Mouse (Mus musculus): ENCODE measurements around the gene Wrnip1. TPM values are rescaled to one million over a fixed set of nuclear protein-coding genes. Genes with fewer than 3 reads are reported as not detected.

Gene Wrnip1
- total RNA-seq, 2 experiments from 2014 or later, result 7.5 to 18.2 TPM

DNA sequence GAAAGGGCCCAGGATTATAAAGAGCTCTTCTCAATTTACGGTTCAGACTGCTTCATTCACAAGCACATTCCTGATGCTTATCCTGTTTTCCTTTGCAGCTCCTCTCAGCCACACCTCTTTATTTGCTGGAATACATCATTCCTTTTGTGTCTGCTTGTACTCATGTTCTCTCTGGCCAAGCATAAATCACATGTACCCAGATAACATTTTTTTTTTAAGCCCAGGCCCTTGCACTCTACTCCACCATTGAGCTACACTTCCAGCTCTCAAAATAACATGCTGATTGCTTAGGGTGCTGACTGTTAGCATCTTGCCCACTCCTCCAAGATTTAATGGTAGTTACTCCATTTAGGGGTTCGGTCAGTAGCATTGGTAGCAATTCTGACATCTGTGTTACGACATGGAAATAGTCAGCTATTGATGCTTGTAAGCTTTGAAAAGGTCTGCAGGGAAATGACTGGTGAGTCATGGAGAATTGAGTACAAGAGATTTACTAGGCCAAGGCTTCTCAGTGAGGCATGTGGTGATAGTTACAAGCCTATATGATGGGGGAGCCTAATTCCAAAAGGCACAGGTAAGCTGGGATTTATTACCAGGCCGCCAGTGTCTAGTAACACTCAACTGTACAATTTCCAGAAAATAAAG lies 2.0 kb downstream of the Wrnip1 start:
- ATAC-seq (replicated peaks; ENCODE audit: low FRiP score, poor library complexity, severe bottlenecking), result no peak

DNA sequence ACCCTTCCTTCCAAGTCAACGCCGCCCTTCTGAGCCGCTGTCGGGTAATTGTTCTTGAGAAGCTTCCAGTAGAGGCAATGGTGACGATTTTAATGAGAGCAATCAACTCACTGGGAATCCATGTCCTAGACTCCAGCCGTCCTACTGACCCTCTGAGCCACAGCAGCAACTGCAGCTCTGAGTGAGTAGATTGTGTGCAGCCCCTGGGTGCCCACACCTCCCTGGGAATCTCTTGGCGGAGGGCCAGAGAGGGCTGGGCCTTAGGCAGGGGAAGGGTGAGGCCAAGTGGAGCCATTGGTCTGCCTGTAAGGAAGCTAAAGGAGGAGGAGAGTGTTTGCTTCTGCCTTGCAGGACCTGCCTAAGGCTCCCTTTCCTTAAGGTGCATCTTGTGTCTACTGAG lies 5.0 kb downstream of the Wrnip1 start:
- ATAC-seq (replicated peaks; ENCODE audit: low FRiP score, poor library complexity, severe bottlenecking), result no peak

GRCm38 (mm10) chr13:32807624-32808023 lies 5.8 kb downstream of the Wrnip1 start:
- no peak for ATAC-seq (replicated peaks; ENCODE audit: low FRiP score, poor library complexity, severe bottlenecking)

DNA sequence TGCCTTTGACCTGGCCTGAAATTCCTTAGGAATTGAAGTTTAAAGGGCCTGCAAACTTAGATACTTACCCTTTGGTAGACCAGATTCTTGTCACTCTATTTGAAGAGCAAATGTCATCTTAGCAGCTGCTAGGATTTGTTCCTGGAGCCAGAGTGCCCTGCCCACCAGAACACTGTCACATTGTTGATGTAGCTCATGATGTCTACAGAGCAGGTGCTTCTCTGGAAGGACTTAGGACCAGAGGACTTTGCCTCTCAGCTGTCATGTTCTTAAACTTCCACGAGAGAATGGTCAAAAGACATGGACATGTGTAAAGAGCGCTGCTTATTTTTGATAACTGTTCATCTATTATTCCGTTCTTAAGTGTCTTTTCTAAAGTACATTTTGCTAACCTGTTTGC lies 17.4 kb downstream of the Wrnip1 start:
- ATAC-seq (replicated peaks; ENCODE audit: low FRiP score, poor library complexity, severe bottlenecking), result no peak

- ATAC-seq (replicated peaks; ENCODE audit: low FRiP score, poor library complexity, severe bottlenecking), result no peak
Observed at GRCm38 (mm10) chr13:32819926-32820325, 18.1 kb downstream of the Wrnip1 start.

GRCm38 (mm10) chr13:32821671-32822070 lies 19.8 kb downstream of the Wrnip1 start:
- no peak for ATAC-seq (replicated peaks; ENCODE audit: low FRiP score, poor library complexity, severe bottlenecking)

DNA sequence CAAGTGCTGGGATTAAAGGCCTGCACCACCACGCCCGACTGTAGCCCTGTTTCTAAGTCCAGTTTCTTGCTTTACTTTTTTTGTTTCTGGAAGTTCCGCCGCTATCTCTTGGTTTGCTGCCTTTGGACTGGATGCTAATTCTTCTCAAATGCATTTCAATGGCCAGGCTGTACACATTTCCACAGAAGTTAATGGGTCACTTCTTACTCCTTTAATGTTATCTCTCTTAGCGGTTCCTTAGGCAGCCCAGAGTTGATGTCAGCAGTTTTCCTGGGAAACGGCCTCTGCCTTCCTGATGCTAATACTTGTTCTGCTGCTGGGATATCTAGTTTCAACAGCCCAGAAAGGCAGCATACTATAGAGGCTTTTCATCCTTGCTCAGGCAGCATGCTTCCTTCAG lies 21.3 kb downstream of the Wrnip1 start:
- ATAC-seq (replicated peaks; ENCODE audit: low FRiP score, poor library complexity, severe bottlenecking), result no peak

DNA sequence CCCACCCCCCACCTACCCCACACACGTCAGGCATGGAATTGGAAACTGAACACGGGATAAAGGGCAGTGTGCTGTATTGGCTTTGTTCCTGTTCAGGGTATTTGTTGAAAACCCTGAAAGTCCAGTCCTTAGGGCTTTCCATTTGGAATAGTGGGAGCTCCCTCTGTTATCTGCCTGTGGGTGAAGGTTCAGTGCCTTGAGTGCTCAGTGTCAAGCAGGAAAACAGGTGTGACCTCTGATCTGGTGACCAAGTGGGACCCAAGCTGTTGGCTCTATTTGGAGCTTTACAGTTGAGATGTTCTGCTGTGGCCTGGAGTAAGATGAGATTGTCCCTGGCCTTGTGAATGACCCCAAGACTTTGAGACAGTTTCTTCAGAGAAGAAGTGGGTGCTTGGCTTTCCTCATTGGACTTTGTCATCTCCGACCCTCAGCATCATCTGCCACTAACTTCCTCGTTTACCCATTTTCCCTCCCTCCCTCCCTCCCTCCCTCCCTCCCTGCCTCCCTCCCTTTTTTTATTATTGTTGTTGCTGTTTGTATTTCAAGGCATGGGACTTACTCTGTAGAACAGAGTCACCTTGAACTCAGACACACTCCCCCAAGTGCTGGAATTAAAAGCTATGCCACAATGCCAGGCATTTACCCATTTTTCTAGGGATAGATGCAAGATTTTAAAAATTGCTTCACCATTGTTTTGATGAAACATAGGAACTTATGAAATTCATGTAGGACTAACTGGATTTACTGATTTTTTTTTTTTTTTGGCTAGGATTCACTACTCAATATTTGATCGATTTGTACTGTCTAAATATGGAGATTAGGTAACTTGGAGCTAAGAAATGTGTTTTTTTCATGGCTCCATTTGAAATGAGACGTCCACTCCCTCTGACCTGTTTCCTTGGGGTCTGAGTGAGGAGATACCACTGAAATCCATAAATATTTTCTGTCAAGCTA lies 22.8 kb downstream of the Wrnip1 start:
- ATAC-seq (replicated peaks; ENCODE audit: low FRiP score, poor library complexity, severe bottlenecking), result no peak

- ATAC-seq (replicated peaks; ENCODE audit: low FRiP score, poor library complexity, severe bottlenecking), result no peak
Observed at GRCm38 (mm10) chr13:32825546-32825945, 23.7 kb downstream of the Wrnip1 start.

DNA sequence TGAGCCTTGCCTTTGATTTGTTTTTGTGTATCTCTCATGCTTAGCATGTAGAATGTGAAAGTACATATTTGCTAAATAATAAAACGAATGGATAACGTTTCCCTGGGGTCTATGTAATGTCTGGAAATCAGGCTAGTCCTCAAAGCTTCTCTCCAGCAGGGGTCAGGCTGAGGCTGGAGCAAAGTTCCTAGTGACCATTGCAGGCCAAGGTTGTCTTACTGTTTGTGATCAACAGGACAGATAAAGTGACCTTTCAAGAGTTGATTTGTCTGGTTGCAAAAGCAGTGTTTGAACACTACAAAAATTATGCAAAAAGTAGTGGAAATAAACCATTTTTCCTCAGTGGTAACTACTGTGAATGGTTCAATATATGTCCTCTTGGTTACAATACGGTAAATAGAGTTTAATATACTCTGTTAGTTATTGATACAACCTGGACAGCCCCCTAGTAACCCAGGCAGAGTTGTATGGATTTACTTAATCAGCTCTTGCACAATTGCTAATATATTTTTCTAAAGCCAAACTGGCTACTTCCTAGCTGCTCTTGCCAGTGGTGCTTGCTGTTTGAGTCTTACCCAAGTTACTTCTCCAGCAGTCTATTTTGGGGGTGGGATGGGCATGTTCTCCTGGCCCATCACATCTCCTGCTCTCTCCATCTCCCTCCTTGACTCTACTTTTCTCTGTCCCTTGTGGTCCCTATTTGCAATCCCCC lies 25.4 kb downstream of the Wrnip1 start:
- ATAC-seq (replicated peaks; ENCODE audit: low FRiP score, poor library complexity, severe bottlenecking), result 0 out of 2 replicates have a peak, but pooled peaks have one; percentile 35

- peak; percentile 80 for ATAC-seq (replicated peaks; ENCODE audit: low FRiP score, poor library complexity, severe bottlenecking)
Observed at GRCm38 (mm10) chr13:32827951-32828350, 26.1 kb downstream of the Wrnip1 start.

- no peak for ATAC-seq (replicated peaks; ENCODE audit: low FRiP score, poor library complexity, severe bottlenecking)
Observed at GRCm38 (mm10) chr13:32828886-32829285, 27.0 kb downstream of the Wrnip1 start.

DNA sequence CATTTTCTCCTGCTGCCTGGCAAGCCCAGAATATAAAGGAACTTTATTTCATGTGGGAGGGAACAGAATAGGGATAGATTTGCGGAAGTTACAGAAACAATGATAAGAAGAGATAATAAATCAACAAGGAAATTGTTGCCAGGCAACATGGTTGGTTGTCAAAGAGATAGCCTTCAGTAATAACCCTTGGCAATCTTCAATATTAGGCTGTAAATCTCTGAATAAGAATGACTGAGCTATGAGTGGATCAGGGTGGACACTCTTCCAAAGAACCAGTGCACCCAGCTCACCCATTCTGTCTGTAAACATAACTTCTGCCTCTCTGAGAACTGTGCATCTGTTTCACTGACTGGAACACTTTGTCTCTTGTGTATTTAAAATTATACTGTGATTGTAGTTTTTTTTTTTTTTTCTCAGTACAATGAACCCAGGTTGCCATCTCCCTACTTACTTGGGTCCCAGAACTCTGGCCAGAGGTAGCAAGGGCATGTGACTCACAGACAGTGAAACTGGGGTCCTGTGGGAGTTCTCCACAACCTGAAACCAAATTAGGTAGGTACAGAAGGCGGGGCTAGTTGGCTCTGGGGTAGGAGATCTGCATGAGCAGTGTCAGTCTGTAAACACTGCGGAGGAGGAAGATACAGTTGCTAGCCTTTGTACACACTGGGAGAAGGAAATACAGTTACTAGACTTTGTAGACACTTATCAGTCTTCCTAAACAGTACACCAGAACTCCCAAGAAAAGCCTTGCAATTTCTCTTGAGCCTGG lies 29.9 kb downstream of the Wrnip1 start:
- no peak for ATAC-seq (replicated peaks; ENCODE audit: low FRiP score, poor library complexity, severe bottlenecking)

GRCm38 (mm10) chr13:32832776-32833175 lies 30.9 kb downstream of the Wrnip1 start:
- no peak for ATAC-seq (replicated peaks; ENCODE audit: low FRiP score, poor library complexity, severe bottlenecking)

GRCm38 (mm10) chr13:32833237-32833636 lies 31.4 kb downstream of the Wrnip1 start:
- no peak for ATAC-seq (replicated peaks; ENCODE audit: low FRiP score, poor library complexity, severe bottlenecking)

DNA sequence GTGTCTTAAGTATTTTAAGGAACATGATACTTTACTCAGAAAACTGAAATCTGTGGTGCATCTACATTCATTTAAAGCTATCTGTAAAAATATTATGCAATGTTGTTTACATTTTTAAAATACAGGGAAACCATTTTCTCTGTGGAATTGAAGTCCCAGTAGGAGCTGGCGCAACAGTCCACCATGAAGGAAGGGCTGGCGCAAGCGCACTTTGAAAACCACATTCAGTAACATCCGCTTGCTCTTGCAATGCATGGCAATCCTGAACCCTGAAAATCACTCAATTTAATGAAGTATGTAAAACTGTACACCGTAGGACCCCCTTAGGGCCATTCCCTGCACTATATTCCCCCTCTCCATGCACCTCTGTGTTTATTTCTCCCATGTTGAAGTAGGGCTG lies 32.7 kb downstream of the Wrnip1 start:
- ATAC-seq (replicated peaks; ENCODE audit: low FRiP score, poor library complexity, severe bottlenecking), result no peak

DNA sequence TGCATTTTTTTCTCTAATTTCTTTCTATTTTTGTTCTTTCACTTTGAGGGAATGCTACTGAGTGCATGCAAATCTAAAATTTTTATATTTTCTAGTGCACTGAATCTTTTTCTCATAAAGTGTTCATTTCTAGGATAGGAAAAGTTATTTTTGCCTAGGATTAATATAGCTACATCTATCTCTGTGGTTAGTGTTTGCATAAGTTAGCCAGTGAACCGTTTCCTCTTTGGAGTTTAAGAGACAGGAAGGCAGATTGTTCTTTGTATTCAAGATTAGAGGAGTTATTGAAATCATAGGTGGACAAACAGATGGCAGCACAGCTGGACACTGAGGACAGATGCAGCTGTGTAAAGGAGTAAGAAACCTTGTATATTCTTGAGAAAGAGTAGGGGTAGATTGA lies 37.5 kb downstream of the Wrnip1 start:
- ATAC-seq (replicated peaks; ENCODE audit: low FRiP score, poor library complexity, severe bottlenecking), result no peak

GRCm38 (mm10) chr13:32841349-32841748 lies 39.5 kb downstream of the Wrnip1 start:
- ATAC-seq (replicated peaks; ENCODE audit: low FRiP score, poor library complexity, severe bottlenecking), result no peak

GRCm38 (mm10) chr13:32846221-32846620 lies 44.4 kb downstream of the Wrnip1 start:
- no peak for ATAC-seq (replicated peaks; ENCODE audit: low FRiP score, poor library complexity, severe bottlenecking)

DNA sequence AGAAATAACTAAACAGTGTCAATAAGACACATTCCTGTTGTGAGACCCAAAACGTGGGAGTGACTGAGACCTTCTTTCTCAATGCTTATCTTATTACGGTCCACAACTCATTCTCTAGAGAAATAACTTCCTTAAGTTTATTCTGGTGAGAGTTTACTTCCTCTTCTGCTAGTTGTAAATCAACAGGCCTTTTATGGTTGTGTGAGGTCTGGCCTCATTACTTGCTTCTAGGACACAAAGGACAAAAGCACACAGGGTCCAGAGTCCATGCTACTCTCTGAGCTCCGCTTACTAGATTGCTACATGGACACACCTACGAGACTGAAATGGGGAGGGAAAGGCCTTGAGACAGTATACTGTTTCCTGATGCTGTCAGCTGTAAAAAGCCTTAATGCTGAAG lies 47.3 kb downstream of the Wrnip1 start:
- ATAC-seq (replicated peaks; ENCODE audit: low FRiP score, poor library complexity, severe bottlenecking), result no peak

Data from erythroblast, adult 5-6 weeks (primary cell).